Mouse (Mus musculus) myocyte (in vitro differentiated cells): Measurements from ENCODE around the gene Hes3.

Experiments used
- CEBPB ChIP-seq: IDR thresholded peaks from 2 replicates; pipeline ENCODE4 v1.6.1; 2011; ENCODE audit warnings: mild to moderate bottlenecking, moderate library complexity; ENCODE audit not compliant: poor library complexity, insufficient read depth, severe bottlenecking
- E2F4 ChIP-seq: IDR thresholded peaks from one replicate; pipeline ENCODE4 v1.6.1; 2011; ENCODE audit warnings: mild to moderate bottlenecking, control low read depth, moderate library complexity; ENCODE audit not compliant: insufficient read depth
- MAX ChIP-seq: IDR thresholded peaks from one replicate; pipeline ENCODE4 v1.6.1; 2011; ENCODE audit warnings: low read depth, mild to moderate bottlenecking, control low read depth
- MYOD1 ChIP-seq, 3 experiments: IDR thresholded peaks; one replicate each; pipeline ENCODE4 v1.6.1; 2011; ENCODE audit warnings: control low read depth in 2 of 3, low read depth in 2 of 3, mild to moderate bottlenecking in 2 of 3, moderate library complexity in 1 of 3; ENCODE audit not compliant: insufficient read length in 2 of 3, control insufficient read depth in 1 of 3
- MYOG ChIP-seq, 3 experiments: IDR thresholded peaks; one replicate each; pipeline ENCODE4 v1.6.1; 2011; ENCODE audit warnings: control low read depth in 2 of 3, low read depth in 2 of 3, mild to moderate bottlenecking in 2 of 3; ENCODE audit not compliant: insufficient read length in 2 of 3, control insufficient read depth in 1 of 3, insufficient read depth in 1 of 3
- POLR2A ChIP-seq: IDR thresholded peaks from one replicate; pipeline ENCODE4 v1.6.1; 2011; ENCODE audit warnings: low read depth, mild to moderate bottlenecking, control low read depth, moderate library complexity; ENCODE audit not compliant: insufficient read length
- POLR2AphosphoS2 ChIP-seq: IDR thresholded peaks from one replicate; pipeline ENCODE4 v1.6.1; 2011; ENCODE audit warnings: low read depth, control low read depth; ENCODE audit not compliant: insufficient read length
- TCF12 ChIP-seq: IDR thresholded peaks from one replicate; pipeline ENCODE4 v1.6.1; 2011; ENCODE audit warnings: mild to moderate bottlenecking, control low read depth; ENCODE audit not compliant: poor library complexity, insufficient read depth, severe bottlenecking
- USF1 ChIP-seq: IDR thresholded peaks from one replicate; pipeline ENCODE4 v1.6.1; 2011; ENCODE audit warnings: low read depth, mild to moderate bottlenecking, control low read depth, moderate library complexity

DNA sequence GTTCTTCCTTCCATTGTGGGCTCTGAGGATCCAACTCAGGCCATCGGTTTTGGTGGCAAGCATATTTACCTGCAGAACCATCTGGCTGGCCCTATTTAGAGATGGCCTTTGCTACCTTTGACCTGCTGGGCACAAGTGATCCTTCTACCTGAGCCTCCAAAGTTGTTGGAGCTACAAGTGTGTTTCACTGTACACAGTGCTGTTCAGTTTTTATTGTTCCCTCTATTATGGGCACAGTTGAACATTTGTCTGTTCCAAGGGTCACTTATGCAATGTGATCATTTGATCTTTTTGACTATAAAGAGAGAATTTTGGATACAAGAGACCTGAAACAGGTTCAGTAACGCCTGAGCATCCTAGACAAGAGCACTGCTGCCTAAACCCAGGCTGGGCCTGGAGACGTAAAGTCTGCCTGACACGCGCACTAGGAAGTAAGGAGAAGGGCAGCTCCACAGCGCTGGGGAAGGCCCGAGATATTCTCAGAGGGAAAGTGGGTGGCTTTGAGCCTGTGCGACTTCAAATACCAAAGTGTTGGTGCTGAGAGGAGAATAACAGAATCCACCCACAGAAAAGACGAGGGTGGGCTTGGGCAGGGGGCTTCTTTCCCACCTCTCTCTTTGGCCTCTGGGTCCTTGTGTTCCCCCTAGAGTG lies 48.1 kb downstream of the Hes3 start:
- TF ChIP-seq POLR2A (no peak), USF1 (no peak), E2F4 (no peak), POLR2AphosphoS2 (no peak), MYOD1 (IDR thresholded peaks at IDR 0.05; ENCODE audit: control insufficient read depth in 1 of 3, insufficient read length in 2 of 3, low read depth in 2 of 3) (no peak), MYOG (IDR thresholded peaks at IDR 0.05; ENCODE audit: control insufficient read depth in 1 of 3, insufficient read depth in 1 of 3, insufficient read length in 2 of 3, low read depth in 2 of 3) (no peak), CEBPB (no peak), MAX (no peak), TCF12 (no peak)
